8 mouse cellular contexts compared by ENCODE assay signal in genomic region chr16:58408487-58409281, GRCm38 (mm10). TPM values are rescaled to one million over a fixed set of nuclear protein-coding genes. Genes with fewer than 3 reads are reported as not detected.
A peak's percentile ranks its signal among the peaks of the same experiment; 100 is the strongest.
DNase-seq lines count a peak whose midpoint lies in the region; ATAC-seq and TF ChIP-seq lines count a peak whose summit lies in the region.

No protein-coding gene starts in this region.

- peak; percentile 67 for DNase-seq in 3134 (ENCODE audit: extremely low read depth, insufficient read length, low spot score)
- no peak for DNase-seq in Patski (ENCODE audit: low read depth, low spot score)
- DNase-seq in gastrocnemius, postnatal 14 days = peak; percentile 45
- DNase-seq in kidney, adult 18-20 months = peak; percentile 60
- peak; percentile 14 for DNase-seq in midbrain, postnatal 0 days (ENCODE audit: low spot score)

- in situ Hi-C loops in Patski (cut with MboI; ENCODE audit: low pct_unique_long_range_greater_than_20kb) = no loop called here

- intact Hi-C loops in gastrocnemius, postnatal 14 days (cut with DNase I; ENCODE audit: low total_unique reads) = no loop called here

- CTCF ChIA-PET in Patski (lab: Charles Lee) = interaction anchor here (1.2 to 1.5 kb wide), 2 partner anchors 18 to 22 kb away, joined by 3 to 4 read pairs; no protein-coding TSS in a partner anchor

- H3K4me1 ChIP-seq in liver, embryonic 12.5 days = peaks cover 14% of the 10 kb centered on the region; the same call in 1 of the 2 replicates
- H3K4me1 ChIP-seq in midbrain, postnatal 0 days (ENCODE audit: insufficient read depth, low read length) = no peaks in the 10 kb centered on the region
- H3K4me1 ChIP-seq in stomach, embryonic 16.5 days (ENCODE audit: control insufficient read depth, insufficient read depth, low read length) = peaks cover 14% of the 10 kb centered on the region; the same call in 1 of the 2 replicates

- peak; percentile 49 for ATAC-seq in Patski
- ATAC-seq in common myeloid progenitor, adult 5-6 weeks (replicated peaks; ENCODE audit: low read depth, poor library complexity, severe bottlenecking) = peak; percentile 20; the same call in 1 of the 2 replicates
- peak; percentile 59 for ATAC-seq in liver, embryonic 12.5 days
- ATAC-seq in midbrain, postnatal 0 days (ENCODE audit: low FRiP score) = peak; percentile 80
- peak; percentile 42 for ATAC-seq in stomach, embryonic 16.5 days (ENCODE audit: insufficient read depth, low FRiP score)

- under 1% methylated on average over 40 of the region's 89 CpGs for WGBS in liver, embryonic 12.5 days (ENCODE audit: insufficient replicate concordance)
- WGBS in midbrain, postnatal 0 days = under 1% methylated on average over 45 of the region's 89 CpGs
- under 1% methylated on average over 74 of the region's 89 CpGs for WGBS in stomach, embryonic 16.5 days

- no peaks in the 10 kb centered on the region for H3K36me3 ChIP-seq in liver, embryonic 12.5 days
- no peaks in the 10 kb centered on the region for H3K36me3 ChIP-seq in midbrain, postnatal 0 days (ENCODE audit: insufficient read depth, low read length)
- H3K36me3 ChIP-seq in stomach, embryonic 16.5 days (ENCODE audit: control insufficient read depth, insufficient read depth, low read length) = no peaks in the 10 kb centered on the region

- H3K27ac ChIP-seq in liver, embryonic 12.5 days = peak overlapping the region; percentile 77
- H3K27ac ChIP-seq in midbrain, postnatal 0 days (ENCODE audit: low read depth, low read length) = peak overlapping the region; percentile 80
- H3K27ac ChIP-seq in stomach, embryonic 16.5 days (ENCODE audit: low read length) = peak overlapping the region; percentile 85

- TF ChIP-seq CTCF in Patski (IDR thresholded peaks at IDR 0.05) = no peak
- peak; percentile 2; the same call in 1 of the 2 replicates for TF ChIP-seq CTCF in midbrain, postnatal 0 days (IDR thresholded peaks at IDR 0.05)

- peak overlapping the region; percentile 83 for H3K9ac ChIP-seq in liver, embryonic 12.5 days
- H3K9ac ChIP-seq in midbrain, postnatal 0 days (replicated peaks; ENCODE audit: low read length, poor library complexity, severe bottlenecking) = peak overlapping the region; percentile 81
- H3K9ac ChIP-seq in stomach, embryonic 16.5 days (ENCODE audit: low read length) = peak overlapping the region; percentile 95

- no peaks in the 10 kb centered on the region for H3K27me3 ChIP-seq in Patski
- H3K27me3 ChIP-seq in liver, embryonic 12.5 days (replicated peaks) = peaks cover 26% of the 10 kb centered on the region
- no peaks in the 10 kb centered on the region for H3K27me3 ChIP-seq in midbrain, postnatal 0 days (ENCODE audit: insufficient read depth, low read length)
- no peaks in the 10 kb centered on the region for H3K27me3 ChIP-seq in stomach, embryonic 16.5 days (ENCODE audit: control insufficient read depth, insufficient read depth, low read length)

- H3K4me3 ChIP-seq in liver, embryonic 12.5 days = peak overlapping the region; percentile 79
- H3K4me3 ChIP-seq in midbrain, postnatal 0 days (ENCODE audit: low read depth, low read length) = peak overlapping the region; percentile 95
- peak overlapping the region; percentile 90 for H3K4me3 ChIP-seq in stomach, embryonic 16.5 days (replicated peaks; ENCODE audit: low read length)

- H3K4me2 ChIP-seq in liver, embryonic 12.5 days = peak overlapping the region; percentile 95
- peak overlapping the region; percentile 83 for H3K4me2 ChIP-seq in midbrain, postnatal 0 days (ENCODE audit: low read depth, low read length, poor library complexity, severe bottlenecking)
- peak overlapping the region; percentile 71 for H3K4me2 ChIP-seq in stomach, embryonic 16.5 days (ENCODE audit: low read depth, low read length)

- POLR2A ChIA-PET in Patski (lab: Charles Lee) = interaction anchor here (0.9 to 1.6 kb wide), 2 partner anchors 14 to 19 kb away, joined by 3 to 4 read pairs; no protein-coding TSS in a partner anchor

- no peaks in the 10 kb centered on the region for H3K9me3 ChIP-seq in liver, embryonic 12.5 days (replicated peaks)
- no peaks in the 10 kb centered on the region for H3K9me3 ChIP-seq in midbrain, postnatal 0 days (ENCODE audit: low read length)
- H3K9me3 ChIP-seq in stomach, embryonic 16.5 days (replicated peaks; ENCODE audit: control insufficient read depth, low read length) = no peaks in the 10 kb centered on the region

RNA-seq across cellular contexts. Expression of gene Dcbld2, which starts 0.4 kb away (rescaled TPM):
- 43.3 TPM for polyA plus RNA-seq in Patski (2021)
- total RNA-seq in common myeloid progenitor, adult 5-6 weeks (2017) = 1.0 and 1.2 TPM in 2 replicates
- 10 to 100 TPM in 1 of 2 experiments, 1 to 10 TPM in 1; 8.6 to 12.9 TPM for total RNA-seq in gastrocnemius, postnatal 14 days (2021)
- 4.7 and 6.1 TPM in 2 replicates for polyA plus RNA-seq in liver, embryonic 12.5 days (2016; fragmentation: Nextera tagmentation; extraction: Ambion mirVana)
- 34.2 and 38.0 TPM in 2 replicates for total RNA-seq in midbrain, postnatal 0 days (2014; rRNA removed)
- 3.1 and 3.7 TPM in 2 replicates for polyA plus RNA-seq in midbrain, postnatal 0 days (2015; fragmentation: Nextera tagmentation; extraction: Ambion mirVana)
- polyA plus RNA-seq in stomach, embryonic 16.5 days (2015; fragmentation: Nextera tagmentation; extraction: Ambion mirVana) = 4.7 and 5.9 TPM in 2 replicates

Comparison
In these comparisons a context has a peak if more than half of its experiments do, and no peak if none do; other contexts are left out.
1. ATAC-seq: peak in every context shown above with its lines; median percentile 80 in midbrain, postnatal 0 days; 59 in liver, embryonic 12.5 days; 49 in Patski; 42 in stomach, embryonic 16.5 days; 20 in common myeloid progenitor, adult 5-6 weeks.